Mouse (Mus musculus) limb, embryonic 10.5 days (tissue): ENCODE measurements around the gene Kif5a. TPM values are rescaled to one million over a fixed set of nuclear protein-coding genes. Genes with fewer than 3 reads are reported as not detected.

Experiments used
- DNase-seq: peaks from one replicate; pipeline ENCODE4 v3.0.0-alpha.2; 2017; ENCODE audit warnings: low spot score
- H3K27ac ChIP-seq: fragments of 300-500 bp; sonication (generic); 2 replicates; pipeline ENCODE4 v1.5.1; 2016; ENCODE audit warnings: mild to moderate bottlenecking
- H3K27me3 ChIP-seq: fragments of 300-500 bp; sonication (generic); 2 replicates; pipeline ENCODE4 v1.6.1; 2016; ENCODE audit warnings: low read depth, mild to moderate bottlenecking; ENCODE audit not compliant: poor library complexity, severe bottlenecking
- H3K36me3 ChIP-seq: fragments of 300-500 bp; sonication (generic); 2 replicates; pipeline ENCODE4 v1.6.1; 2016; ENCODE audit warnings: mild to moderate bottlenecking, moderate library complexity
- H3K4me1 ChIP-seq: fragments of 300-500 bp; sonication (generic); 2 replicates; pipeline ENCODE4 v1.6.1; 2016
- H3K4me3 ChIP-seq: fragments of 300-500 bp; sonication (generic); 2 replicates; pipeline ENCODE4 v1.5.1; 2016; ENCODE audit warnings: mild to moderate bottlenecking, moderate library complexity
- H3K9me3 ChIP-seq: fragments of 300-500 bp; sonication (generic); replicated peaks from 2 replicates; pipeline ENCODE4 v1.6.1; 2016; ENCODE audit warnings: mild to moderate bottlenecking
- WGBS: fragments of 180-500 bp; shearing (Covaris S2); methylation state at CpG from one replicate; pipeline ENCODE4 v1.1.7; 2016; 5-methylcytosine and 5-hydroxymethylcytosine counted together
- polyA plus RNA-seq: library from polyadenylated mRNA; unstranded; fragments of >200 nt; fragmentation: Nextera tagmentation; extraction: Ambion mirVana; gene quantifications from 2 replicates; pipeline ENCODE4 v1.2.1, GENCODE M21; 2016

The Kif5a gene
- polyA plus RNA-seq, 1 experiment from 2014 or later, result 2.2 TPM

GRCm38 (mm10) chr10:127287271-127287935 is 24.3 kb upstream of the Kif5a start:
- no peaks in the 10 kb centered on the region for H3K27me3 ChIP-seq
- WGBS, result 77% methylated on average over 15 of the region's 15 CpGs
- H3K4me3 ChIP-seq, result peak overlapping the region; percentile 75
- peak overlapping the region; percentile 95 for H3K27ac ChIP-seq
- no peaks in the 10 kb centered on the region for H3K9me3 ChIP-seq
- peaks cover 56% of the 10 kb centered on the region for H3K36me3 ChIP-seq
- H3K4me1 ChIP-seq, result peaks cover 69% of the 10 kb centered on the region
- no peak for DNase-seq

GRCm38 (mm10) chr10:127286730-127287129 is 23.6 kb upstream of the Kif5a start:
- no peaks in the 10 kb centered on the region for H3K27me3 ChIP-seq
- peaks cover 63% of the 10 kb centered on the region for H3K4me1 ChIP-seq
- peak overlapping the region; percentile 75 for H3K4me3 ChIP-seq
- no peaks in the 10 kb centered on the region for H3K9me3 ChIP-seq
- 63% methylated on average over 7 of the region's 7 CpGs for WGBS
- H3K36me3 ChIP-seq, result peaks cover 57% of the 10 kb centered on the region
- no peak for DNase-seq
- H3K27ac ChIP-seq, result peak overlapping the region; percentile 21; the same call in 1 of the 2 replicates

- no peaks in the 10 kb centered on the region for H3K27me3 ChIP-seq
- no peaks in the 10 kb centered on the region for H3K9me3 ChIP-seq
- WGBS, result 85% methylated on average over 7 of the region's 7 CpGs
- peaks cover 63% of the 10 kb centered on the region for H3K36me3 ChIP-seq
- no peak for DNase-seq
- H3K4me3 ChIP-seq, result peak overlapping the region; percentile 20; the same call in 1 of the 2 replicates
- peak overlapping the region; percentile 21; the same call in 1 of the 2 replicates for H3K27ac ChIP-seq
- H3K4me1 ChIP-seq, result peaks cover 57% of the 10 kb centered on the region
These were observed 23.0 kb upstream of the Kif5a start for GRCm38 (mm10) chr10:127286194-127286593.

GRCm38 (mm10) chr10:127285644-127286043 is 22.5 kb upstream of the Kif5a start:
- Histone ChIP-seq H3K4me1 (peaks cover 54% of the 10 kb centered on the region), H3K36me3 (peaks cover 68% of the 10 kb centered on the region), H3K9me3 (no peaks in the 10 kb centered on the region), H3K4me3 (peak overlapping the region; percentile 20; the same call in 1 of the 2 replicates), H3K27me3 (no peaks in the 10 kb centered on the region), H3K27ac (peak overlapping the region; percentile 26; the same call in 1 of the 2 replicates)
- no peak for DNase-seq
- WGBS, result 78% methylated on average over 13 of the region's 13 CpGs

GRCm38 (mm10) chr10:127284724-127285500 is 21.8 kb upstream of the Kif5a start:
- peaks cover 49% of the 10 kb centered on the region for H3K4me1 ChIP-seq
- 0 out of 2 replicates have a peak overlapping the region, but pooled peaks have one; percentile 31 for H3K27ac ChIP-seq
- DNase-seq, result no peak
- no peaks in the 10 kb centered on the region for H3K9me3 ChIP-seq
- H3K36me3 ChIP-seq, result peaks cover 75% of the 10 kb centered on the region
- H3K27me3 ChIP-seq, result no peaks in the 10 kb centered on the region
- peak overlapping the region; percentile 20; the same call in 1 of the 2 replicates for H3K4me3 ChIP-seq
- 82% methylated on average over 11 of the region's 11 CpGs for WGBS

- H3K9me3 ChIP-seq, result no peaks in the 10 kb centered on the region
- peaks cover 83% of the 10 kb centered on the region for H3K36me3 ChIP-seq
- peaks cover 42% of the 10 kb centered on the region for H3K4me1 ChIP-seq
- H3K27ac ChIP-seq, result no peak overlapping the region
- no peaks in the 10 kb centered on the region for H3K27me3 ChIP-seq
- H3K4me3 ChIP-seq, result 0 out of 2 replicates have a peak overlapping the region, but pooled peaks have one; percentile 2
- DNase-seq, result no peak
- 94% methylated on average over 7 of the region's 7 CpGs for WGBS
These were observed 21.0 kb upstream of the Kif5a start for GRCm38 (mm10) chr10:127284105-127284622.

- H3K27me3 ChIP-seq, result no peaks in the 10 kb centered on the region
- H3K36me3 ChIP-seq, result peaks cover 97% of the 10 kb centered on the region
- peaks cover 34% of the 10 kb centered on the region for H3K4me1 ChIP-seq
- H3K9me3 ChIP-seq, result no peaks in the 10 kb centered on the region
- H3K4me3 ChIP-seq, result no peak overlapping the region
- DNase-seq, result no peak
- 90% methylated on average over 13 of the region's 13 CpGs for WGBS
- no peak overlapping the region for H3K27ac ChIP-seq
These were observed 19.6 kb upstream of the Kif5a start for GRCm38 (mm10) chr10:127282620-127283215.

GRCm38 (mm10) chr10:127281316-127281715 is 18.2 kb upstream of the Kif5a start:
- no peak overlapping the region for H3K4me3 ChIP-seq
- no peaks in the 10 kb centered on the region for H3K27me3 ChIP-seq
- peaks cover 20% of the 10 kb centered on the region for H3K4me1 ChIP-seq
- WGBS, result 92% methylated on average over 8 of the region's 8 CpGs
- H3K9me3 ChIP-seq, result no peaks in the 10 kb centered on the region
- DNase-seq, result no peak
- peaks cover 100% of the 10 kb centered on the region for H3K36me3 ChIP-seq
- H3K27ac ChIP-seq, result no peak overlapping the region

- H3K36me3 ChIP-seq, result peaks cover 100% of the 10 kb centered on the region
- no peak overlapping the region for H3K4me3 ChIP-seq
- H3K9me3 ChIP-seq, result no peaks in the 10 kb centered on the region
- 100% methylated on average over 2 of the region's 2 CpGs for WGBS
- DNase-seq, result no peak
- no peaks in the 10 kb centered on the region for H3K27me3 ChIP-seq
- H3K27ac ChIP-seq, result no peak overlapping the region
- peaks cover 4% of the 10 kb centered on the region; the same call in 1 of the 2 replicates for H3K4me1 ChIP-seq
These were observed 16.6 kb upstream of the Kif5a start for GRCm38 (mm10) chr10:127279730-127280129.

- 88% methylated on average over 11 of the region's 11 CpGs for WGBS
- H3K4me1 ChIP-seq, result no peaks in the 10 kb centered on the region
- DNase-seq, result no peak
These were observed 11.3 kb upstream of the Kif5a start for GRCm38 (mm10) chr10:127274261-127275022.

GRCm38 (mm10) chr10:127272371-127272770 is 9.2 kb upstream of the Kif5a start:
- H3K27ac ChIP-seq, result no peak overlapping the region
- peaks cover 100% of the 10 kb centered on the region for H3K36me3 ChIP-seq
- no peaks in the 10 kb centered on the region for H3K27me3 ChIP-seq
- DNase-seq, result no peak
- H3K4me3 ChIP-seq, result no peak overlapping the region
- no peaks in the 10 kb centered on the region for H3K9me3 ChIP-seq
- H3K4me1 ChIP-seq, result peaks cover 9% of the 10 kb centered on the region
- 93% methylated on average over 5 of the region's 5 CpGs for WGBS

More at GRCm38 (mm10) chr10:127274261-127275022, 11.3 kb upstream of the Kif5a start:
- Histone ChIP-seq H3K27ac (no peak overlapping the region), H3K27me3 (no peaks in the 10 kb centered on the region), H3K36me3 (peaks cover 100% of the 10 kb centered on the region), H3K4me3 (no peak overlapping the region), H3K9me3 (no peaks in the 10 kb centered on the region)

GRCm38 (mm10) chr10:127269884-127270283 is 6.7 kb upstream of the Kif5a start:
- Histone ChIP-seq H3K36me3 (peaks cover 76% of the 10 kb centered on the region), H3K4me3 (no peak overlapping the region), H3K4me1 (peaks cover 18% of the 10 kb centered on the region), H3K27me3 (peaks cover 2% of the 10 kb centered on the region), H3K27ac (no peak overlapping the region), H3K9me3 (no peaks in the 10 kb centered on the region)
- no peak for DNase-seq
- 87% methylated on average over 4 of the region's 4 CpGs for WGBS
